Mouse (Mus musculus): ENCODE data around the gene Zkscan17. TPM values are rescaled to one million over a fixed set of nuclear protein-coding genes. Genes with fewer than 3 reads are reported as not detected.

Gene Zkscan17
- total RNA-seq, 2 experiments from 2014 or later = 21.9 to 25.1 TPM

GRCm38 (mm10) chr11:59519741-59520495 is 6.6 kb downstream of the Zkscan17 start:
- intact Hi-C loops (cut with DNase I) = loop anchor here (10.0 kb wide), 1 partner anchor 225 kb away; no protein-coding TSS in a partner anchor
- DNase-seq = no peak

- peak in 1 of 2 experiments; percentile 24 for DNase-seq
- intact Hi-C loops (cut with DNase I) = no loop called here
Observed at GRCm38 (mm10) chr11:59518226-59518625, 8.3 kb downstream of the Zkscan17 start.

- DNase-seq = no peak
- intact Hi-C loops (cut with DNase I) = no loop called here
Observed at GRCm38 (mm10) chr11:59517441-59517840, 9.1 kb downstream of the Zkscan17 start.

GRCm38 (mm10) chr11:59514789-59515188 is 11.8 kb downstream of the Zkscan17 start:
- intact Hi-C loops (cut with DNase I) = no loop called here

GRCm38 (mm10) chr11:59514381-59514780 is 12.2 kb downstream of the Zkscan17 start:
- peak; percentile 30 to 41 for DNase-seq
- intact Hi-C loops (cut with DNase I) = no loop called here

More at GRCm38 (mm10) chr11:59514789-59515188, 11.8 kb downstream of the Zkscan17 start:
- no peak for DNase-seq

GRCm38 (mm10) chr11:59513556-59513955 is 13.0 kb downstream of the Zkscan17 start:
- intact Hi-C loops (cut with DNase I) = no loop called here
- no peak for DNase-seq

GRCm38 (mm10) chr11:59512733-59513132 is 13.8 kb downstream of the Zkscan17 start:
- intact Hi-C loops (cut with DNase I) = no loop called here
- DNase-seq = no peak

GRCm38 (mm10) chr11:59511558-59511957 is 15.0 kb downstream of the Zkscan17 start:
- intact Hi-C loops (cut with DNase I) = no loop called here
- no peak for DNase-seq

- intact Hi-C loops (cut with DNase I) = no loop called here
- DNase-seq = no peak
Observed at GRCm38 (mm10) chr11:59506713-59507074, 19.9 kb downstream of the Zkscan17 start.

- peak; percentile 93 to 94 for DNase-seq
- intact Hi-C loops (cut with DNase I) = no loop called here
Observed at GRCm38 (mm10) chr11:59505839-59506712, 20.5 kb downstream of the Zkscan17 start.

- intact Hi-C loops (cut with DNase I) = no loop called here
- peak; percentile 58 to 62 for DNase-seq
Observed at GRCm38 (mm10) chr11:59505351-59505838, 21.2 kb downstream of the Zkscan17 start.

GRCm38 (mm10) chr11:59501978-59502700 is 24.4 kb downstream of the Zkscan17 start:
- intact Hi-C loops (cut with DNase I) = no loop called here
- no peak for DNase-seq

- no peak for DNase-seq
- intact Hi-C loops (cut with DNase I) = no loop called here
Observed at GRCm38 (mm10) chr11:59497747-59498146, 28.8 kb downstream of the Zkscan17 start.

- intact Hi-C loops (cut with DNase I) = no loop called here
- DNase-seq = no peak
Observed at GRCm38 (mm10) chr11:59496672-59497310, 29.8 kb downstream of the Zkscan17 start.

GRCm38 (mm10) chr11:59486222-59486621 is 40.3 kb downstream of the Zkscan17 start:
- intact Hi-C loops (cut with DNase I) = no loop called here
- DNase-seq = no peak

GRCm38 (mm10) chr11:59485641-59486040 is 40.9 kb downstream of the Zkscan17 start:
- intact Hi-C loops (cut with DNase I) = no loop called here

GRCm38 (mm10) chr11:59483212-59483611 is 43.3 kb downstream of the Zkscan17 start:
- intact Hi-C loops (cut with DNase I) = loop anchor here (1.0 to 5.0 kb wide), 3 partner anchors 175 to 251 kb away; no protein-coding TSS in a partner anchor

More at GRCm38 (mm10) chr11:59485641-59486040, 40.9 kb downstream of the Zkscan17 start:
- no peak for DNase-seq

GRCm38 (mm10) chr11:59477240-59477639 is 49.3 kb downstream of the Zkscan17 start:
- DNase-seq = no peak
- intact Hi-C loops (cut with DNase I) = no loop called here

More at GRCm38 (mm10) chr11:59483212-59483611, 43.3 kb downstream of the Zkscan17 start:
- peak; percentile 70 to 82 for DNase-seq

GRCm38 (mm10) chr11:59472326-59472677 is 54.2 kb downstream of the Zkscan17 start, which contains the start of gene Zfp867:
Gene Zfp867, minus strand, starts transcription at chr11:59472474.
- intact Hi-C loops (cut with DNase I) = no loop called here
- DNase-seq = peak; percentile 91 to 93

All from heart, postnatal 10 days (tissue).